Mouse (Mus musculus): ENCODE measurements at regions not wholly inside any gene's neighbourhood (a gene's known extent, or its start where the extent isn't known, plus 50 kb on each side); places are given as distances from the start of the nearest gene placed in this dataset.

DNA sequence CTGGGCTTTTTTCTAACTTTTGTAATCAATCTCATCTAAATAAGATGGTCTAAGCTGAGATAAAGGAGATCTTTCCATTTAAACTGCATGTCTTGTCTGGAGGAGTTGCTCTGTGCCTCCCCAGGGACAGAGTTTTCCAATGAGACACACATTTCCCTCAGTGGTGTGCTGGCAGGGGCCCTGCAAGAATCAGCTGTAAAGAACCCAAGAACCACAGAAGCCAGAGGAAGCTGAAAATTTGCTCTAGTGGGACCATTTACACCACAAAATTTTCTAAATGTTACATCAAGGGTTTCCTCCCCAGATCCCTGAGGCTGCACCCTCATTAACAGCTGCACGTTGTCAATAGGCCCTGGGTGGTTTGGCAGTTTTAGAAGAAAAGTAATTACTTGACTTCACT is 301.0 kb upstream of the Ttc14 start:
- Histone ChIP-seq H3K27ac (no peak overlapping the region), H3K4me3 (no peak overlapping the region), H3K27me3 (no peaks in the 10 kb centered on the region), H3K9me3 (no peaks in the 10 kb centered on the region), H3K36me3 (no peaks in the 10 kb centered on the region), H3K4me2 (no peak overlapping the region), H3K9ac (no peak overlapping the region), H3K4me1 (no peaks in the 10 kb centered on the region)
- ATAC-seq (ENCODE audit: insufficient number of reproducible peaks, low FRiP score, low TSS enrichment, low read depth): no peak
- 31% methylated on average over 1 of the region's 1 CpGs for WGBS

DNA sequence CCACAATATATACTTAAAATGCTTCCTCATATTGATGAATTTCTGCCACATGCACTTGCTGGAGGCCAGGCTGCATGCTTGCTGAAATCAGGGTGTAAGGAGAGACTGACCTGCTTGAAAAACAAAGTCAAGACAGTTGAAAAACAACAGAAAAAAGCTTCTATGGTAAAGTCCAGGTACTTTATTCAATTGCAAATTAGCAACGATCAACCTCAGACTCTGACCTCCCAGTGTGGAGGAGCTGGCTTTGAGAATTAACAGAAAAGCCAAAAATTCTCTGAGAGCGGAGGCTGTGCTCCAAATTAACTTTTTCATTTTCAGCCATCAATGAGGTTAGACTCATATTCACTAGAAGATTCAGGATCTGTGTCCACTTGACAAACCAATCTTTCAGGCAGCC is 291.4 kb upstream of the Ttc14 start:
- Histone ChIP-seq H3K27me3 (no peaks in the 10 kb centered on the region), H3K27ac (no peak overlapping the region), H3K4me2 (no peak overlapping the region), H3K4me1 (no peaks in the 10 kb centered on the region), H3K9ac (no peak overlapping the region), H3K36me3 (no peaks in the 10 kb centered on the region), H3K4me3 (no peak overlapping the region), H3K9me3 (no peaks in the 10 kb centered on the region)
- no peak for ATAC-seq (ENCODE audit: insufficient number of reproducible peaks, low FRiP score, low TSS enrichment, low read depth)
- WGBS: 85% methylated on average over 2 of the region's 2 CpGs

DNA sequence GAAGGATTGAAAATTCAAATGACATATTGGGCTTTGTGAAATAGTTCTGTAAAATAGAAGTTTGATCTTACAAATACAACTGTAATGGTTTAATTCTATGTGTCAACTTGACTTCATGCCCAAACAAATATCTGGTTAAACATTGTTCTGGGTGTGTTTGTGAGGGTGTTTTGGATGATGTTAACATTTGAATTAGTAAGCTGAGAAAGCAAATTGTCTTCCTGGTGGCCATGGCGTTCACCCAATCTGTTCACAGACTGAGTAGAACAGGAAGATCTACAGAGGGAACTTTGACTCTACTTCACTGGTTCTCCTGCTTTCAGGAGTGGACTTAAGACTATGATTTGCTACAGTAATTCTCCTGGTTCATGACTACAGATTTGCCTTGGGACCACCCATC is 255.5 kb upstream of the Ttc14 start:
- Histone ChIP-seq H3K9ac (no peak overlapping the region), H3K4me3 (no peak overlapping the region), H3K9me3 (no peaks in the 10 kb centered on the region), H3K36me3 (no peaks in the 10 kb centered on the region), H3K4me2 (no peak overlapping the region), H3K27ac (no peak overlapping the region), H3K4me1 (no peaks in the 10 kb centered on the region), H3K27me3 (no peaks in the 10 kb centered on the region)
- ATAC-seq (ENCODE audit: insufficient number of reproducible peaks, low FRiP score, low TSS enrichment, low read depth): no peak
- WGBS: 91% methylated on average over 1 of the region's 1 CpGs

DNA sequence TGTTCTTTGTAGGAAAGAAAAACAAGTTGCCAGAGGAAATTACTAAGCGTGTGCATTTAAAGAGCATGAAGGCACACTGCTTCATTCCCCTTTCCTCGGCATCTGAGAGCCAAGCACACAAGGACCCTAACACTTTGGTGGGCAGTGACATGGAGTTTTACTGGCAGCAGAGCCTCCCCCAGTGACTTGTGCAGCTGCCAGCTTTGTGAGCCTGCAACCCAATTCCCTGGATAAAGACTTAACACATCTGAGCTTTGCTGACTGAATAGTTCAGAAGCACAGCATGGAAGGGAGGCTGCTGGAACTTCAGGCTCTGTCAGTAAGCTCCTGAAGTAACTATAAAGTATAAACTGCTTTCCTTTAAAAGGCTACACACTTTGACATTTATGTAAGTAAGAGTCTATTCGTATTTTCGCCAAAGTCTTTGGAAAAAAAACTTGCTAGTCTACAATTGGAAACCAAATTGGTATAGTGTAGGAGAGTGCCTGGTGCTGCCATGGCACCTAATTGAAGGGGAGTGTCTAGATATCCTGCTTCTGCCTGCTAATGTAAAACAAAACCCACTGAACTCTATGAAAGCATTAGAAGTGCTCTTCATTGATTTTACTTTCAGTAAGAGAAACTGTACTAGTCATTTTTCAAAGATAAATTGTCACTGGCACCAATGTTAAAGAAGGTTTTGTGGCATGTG is 236.8 kb upstream of the Ttc14 start:
- H3K27me3 ChIP-seq: no peaks in the 10 kb centered on the region
- no peak overlapping the region for H3K4me3 ChIP-seq
- no peak overlapping the region for H3K27ac ChIP-seq
- H3K9ac ChIP-seq: no peak overlapping the region
- no peak overlapping the region for H3K4me2 ChIP-seq
- WGBS: 40% methylated on average over 4 of the region's 4 CpGs
- no peaks in the 10 kb centered on the region for H3K9me3 ChIP-seq
- H3K4me1 ChIP-seq: 0 out of 2 replicates have a peak, but pooled peaks cover 2% of the 10 kb centered on the region
- H3K36me3 ChIP-seq: no peaks in the 10 kb centered on the region
- peak; percentile 52; the same call in 1 of the 2 replicates for ATAC-seq (ENCODE audit: insufficient number of reproducible peaks, low FRiP score, low TSS enrichment, low read depth)

DNA sequence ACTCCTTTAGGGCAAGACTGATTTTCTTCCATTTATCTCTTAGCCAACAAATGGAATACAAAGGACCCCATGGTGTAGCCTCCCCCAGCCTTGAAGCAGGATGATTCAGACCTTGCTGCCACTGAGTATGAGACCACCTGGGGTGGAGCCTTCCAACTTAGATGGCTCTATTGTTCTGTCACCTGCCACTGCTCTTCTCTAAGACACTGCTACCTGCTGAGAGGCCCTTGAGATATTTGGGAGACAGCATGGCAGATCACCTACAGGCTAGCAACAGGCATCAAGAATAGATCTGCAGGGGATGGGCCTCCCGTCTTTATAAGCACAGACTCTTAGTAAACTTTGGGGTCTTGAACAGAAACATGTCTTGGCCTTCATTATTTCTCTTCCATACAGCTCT is 219.0 kb upstream of the Ttc14 start:
- H3K27ac ChIP-seq: no peak overlapping the region
- H3K4me1 ChIP-seq: no peaks in the 10 kb centered on the region
- H3K9me3 ChIP-seq: no peaks in the 10 kb centered on the region
- ATAC-seq (ENCODE audit: insufficient number of reproducible peaks, low FRiP score, low TSS enrichment, low read depth): no peak
- H3K36me3 ChIP-seq: no peaks in the 10 kb centered on the region
- WGBS: 53% methylated on average over 1 of the region's 1 CpGs
- H3K4me3 ChIP-seq: no peak overlapping the region
- no peaks in the 10 kb centered on the region for H3K27me3 ChIP-seq
- no peak overlapping the region for H3K4me2 ChIP-seq
- no peak overlapping the region for H3K9ac ChIP-seq

DNA sequence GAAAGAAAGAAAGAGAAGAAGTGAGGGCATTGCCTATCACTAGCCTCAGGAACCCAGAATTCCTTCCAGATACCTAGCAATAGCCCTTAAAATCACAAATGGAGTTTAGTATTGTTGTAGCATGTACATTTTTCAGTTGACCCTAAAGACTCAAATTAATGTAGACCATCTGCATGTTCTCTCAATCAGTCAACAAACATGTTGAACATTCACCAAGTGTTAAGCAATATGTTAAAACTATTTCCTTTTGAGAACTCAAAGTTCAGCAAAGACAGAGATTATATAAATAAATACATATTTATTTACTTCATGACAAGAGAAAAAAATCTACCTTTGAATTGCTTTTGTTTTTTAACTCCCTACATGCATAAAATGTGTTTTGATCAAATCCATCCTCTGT is 185.4 kb upstream of the Ttc14 start:
- Histone ChIP-seq H3K27ac (no peak overlapping the region), H3K36me3 (no peaks in the 10 kb centered on the region), H3K4me1 (no peaks in the 10 kb centered on the region), H3K9me3 (no peaks in the 10 kb centered on the region), H3K4me2 (no peak overlapping the region), H3K9ac (no peak overlapping the region), H3K27me3 (no peaks in the 10 kb centered on the region), H3K4me3 (no peak overlapping the region)
- no peak for ATAC-seq (ENCODE audit: insufficient number of reproducible peaks, low FRiP score, low TSS enrichment, low read depth)

DNA sequence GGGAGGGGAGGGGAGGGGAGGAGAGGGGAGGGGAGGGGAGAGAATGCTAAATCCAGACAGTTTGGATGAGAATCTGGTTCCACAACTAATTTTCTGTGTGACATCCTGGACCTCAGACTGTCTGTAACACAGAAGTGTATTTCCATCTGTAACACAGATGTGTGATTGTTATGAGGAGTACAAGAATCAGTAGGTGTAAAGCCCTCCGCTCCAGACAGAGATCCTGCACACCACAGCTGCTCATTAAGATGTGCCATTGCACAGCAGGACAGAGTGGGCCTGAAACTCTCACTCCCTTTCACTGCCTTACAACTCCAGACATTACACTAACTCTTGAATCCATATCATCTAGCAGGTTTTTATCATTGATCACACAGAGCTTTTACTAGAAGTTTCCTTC is 182.8 kb upstream of the Ttc14 start:
- Histone ChIP-seq H3K4me1 (no peaks in the 10 kb centered on the region), H3K4me2 (no peak overlapping the region), H3K36me3 (no peaks in the 10 kb centered on the region), H3K27ac (no peak overlapping the region), H3K9me3 (no peaks in the 10 kb centered on the region), H3K9ac (no peak overlapping the region), H3K27me3 (no peaks in the 10 kb centered on the region), H3K4me3 (no peak overlapping the region)
- ATAC-seq (ENCODE audit: insufficient number of reproducible peaks, low FRiP score, low TSS enrichment, low read depth): no peak
- 35% methylated on average over 1 of the region's 1 CpGs for WGBS

DNA sequence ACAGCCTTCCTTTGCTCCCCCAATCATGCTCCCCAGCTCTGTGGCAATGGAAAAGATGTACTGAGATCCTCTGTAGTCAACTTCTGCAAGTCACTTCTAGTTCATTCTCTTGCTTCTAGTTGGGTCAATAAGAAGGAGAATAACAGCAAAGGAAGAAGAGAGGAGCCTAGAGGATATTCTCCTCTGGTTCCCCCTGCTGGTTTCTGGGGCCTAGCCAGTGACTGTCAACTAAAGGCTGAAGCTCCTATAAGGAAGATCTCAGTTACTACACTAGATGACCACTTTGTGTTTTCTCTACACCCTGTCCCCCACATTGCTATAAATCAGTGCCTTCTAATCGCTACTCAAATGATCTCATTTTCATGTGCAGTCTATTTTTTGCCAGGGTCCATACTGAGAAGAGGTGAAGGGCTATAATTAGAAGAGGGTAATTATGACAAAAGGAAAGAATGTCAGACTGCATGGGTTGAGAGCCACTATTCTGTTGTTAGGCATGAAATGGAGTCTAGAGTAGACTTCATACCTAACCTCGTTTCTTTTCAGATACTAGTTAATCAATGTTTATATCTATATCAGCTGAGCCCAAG is 166.6 kb upstream of the Ttc14 start:
- 52% methylated on average over 2 of the region's 2 CpGs for WGBS
- no peak overlapping the region for H3K4me2 ChIP-seq
- no peak overlapping the region for H3K9ac ChIP-seq

DNA sequence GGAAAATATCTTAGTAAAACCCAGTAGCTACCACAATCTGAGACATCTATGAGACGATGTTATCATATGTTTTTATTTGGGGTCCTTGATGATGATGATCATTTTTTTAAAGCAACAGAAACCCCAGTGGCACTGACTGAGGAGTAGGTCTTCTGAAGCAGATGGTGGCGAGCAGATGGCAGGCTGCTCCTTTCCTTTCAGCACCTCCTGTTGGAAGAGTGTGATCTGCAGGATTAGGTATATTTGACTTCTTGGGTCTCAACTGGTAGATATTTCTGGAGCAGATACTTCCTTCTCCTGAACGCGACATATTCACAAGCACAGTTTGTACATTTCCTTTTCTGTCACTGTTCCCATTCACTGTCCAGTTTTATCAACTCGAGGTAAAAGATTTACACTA is 141.0 kb upstream of the Ttc14 start:
- H3K27ac ChIP-seq: no peak overlapping the region
- no peak for ATAC-seq (ENCODE audit: insufficient number of reproducible peaks, low FRiP score, low TSS enrichment, low read depth)
- H3K4me1 ChIP-seq: no peaks in the 10 kb centered on the region
- H3K4me3 ChIP-seq: no peak overlapping the region
- no peaks in the 10 kb centered on the region for H3K9me3 ChIP-seq
- H3K9ac ChIP-seq: no peak overlapping the region
- H3K36me3 ChIP-seq: no peaks in the 10 kb centered on the region
- no peaks in the 10 kb centered on the region for H3K27me3 ChIP-seq
- H3K4me2 ChIP-seq: no peak overlapping the region
- 77% methylated on average over 5 of the region's 5 CpGs for WGBS

More for the DNA sequence above, 166.6 kb upstream of the Ttc14 start:
- H3K27me3 ChIP-seq: no peaks in the 10 kb centered on the region
- no peaks in the 10 kb centered on the region for H3K36me3 ChIP-seq
- no peak for ATAC-seq (ENCODE audit: insufficient number of reproducible peaks, low FRiP score, low TSS enrichment, low read depth)
- H3K9me3 ChIP-seq: no peaks in the 10 kb centered on the region
- H3K4me3 ChIP-seq: no peak overlapping the region
- no peak overlapping the region for H3K27ac ChIP-seq
- no peaks in the 10 kb centered on the region for H3K4me1 ChIP-seq

All from limb, embryonic 15.5 days (tissue).